Mouse (Mus musculus): ENCODE results near the gene Pygm.

Gene Pygm

GRCm38 (mm10) chr19:6388006-6388405, 3.8 kb downstream of the Pygm start:
- DNase-seq = peak; percentile 82

- no peak for DNase-seq
These were observed 5.6 kb downstream of the Pygm start for GRCm38 (mm10) chr19:6389803-6390202.

GRCm38 (mm10) chr19:6390251-6390650, 6.1 kb downstream of the Pygm start:
- DNase-seq = no peak

GRCm38 (mm10) chr19:6392743-6393393, 8.7 kb downstream of the Pygm start:
- no peak for DNase-seq

DNA sequence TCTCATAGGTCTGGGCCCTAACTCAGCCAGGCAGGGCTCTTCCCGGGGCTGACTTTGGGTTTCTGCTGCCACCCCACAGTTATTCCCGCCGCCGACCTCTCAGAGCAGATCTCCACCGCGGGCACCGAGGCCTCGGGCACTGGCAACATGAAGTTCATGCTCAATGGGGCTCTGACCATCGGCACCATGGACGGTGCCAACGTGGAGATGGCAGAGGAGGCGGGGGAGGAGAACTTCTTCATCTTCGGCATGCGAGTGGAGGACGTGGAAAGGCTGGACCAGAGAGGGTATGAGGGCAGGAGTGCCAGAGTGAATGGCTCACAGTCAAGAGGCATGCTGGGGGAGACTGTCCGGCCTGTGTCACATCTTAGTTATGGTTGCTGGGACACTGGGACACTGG, 9.4 kb downstream of the Pygm start:
- DNase-seq = no peak

DNA sequence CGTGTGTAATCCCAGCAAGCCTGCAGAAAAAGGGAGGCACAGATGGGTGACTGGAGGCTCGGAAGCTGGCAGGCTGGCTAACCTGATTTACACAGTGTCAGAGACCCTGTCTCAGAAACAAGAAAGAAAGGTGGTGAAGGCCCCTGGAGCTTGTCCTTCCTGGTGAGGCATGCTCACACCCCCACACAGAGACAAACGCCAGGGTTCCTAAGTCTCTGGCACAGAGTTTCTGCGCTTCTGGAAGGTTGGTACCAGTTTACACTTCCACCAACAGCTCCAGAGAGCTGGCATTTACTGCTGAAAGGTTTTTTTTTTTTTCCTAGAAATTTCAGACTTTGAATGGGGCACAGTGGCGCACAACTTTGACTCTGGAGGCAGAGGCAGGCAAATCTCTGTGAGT, 12.0 kb downstream of the Pygm start:
- no peak for DNase-seq

- no peak for DNase-seq
These were observed 13.5 kb downstream of the Pygm start for GRCm38 (mm10) chr19:6397582-6398249.

DNA sequence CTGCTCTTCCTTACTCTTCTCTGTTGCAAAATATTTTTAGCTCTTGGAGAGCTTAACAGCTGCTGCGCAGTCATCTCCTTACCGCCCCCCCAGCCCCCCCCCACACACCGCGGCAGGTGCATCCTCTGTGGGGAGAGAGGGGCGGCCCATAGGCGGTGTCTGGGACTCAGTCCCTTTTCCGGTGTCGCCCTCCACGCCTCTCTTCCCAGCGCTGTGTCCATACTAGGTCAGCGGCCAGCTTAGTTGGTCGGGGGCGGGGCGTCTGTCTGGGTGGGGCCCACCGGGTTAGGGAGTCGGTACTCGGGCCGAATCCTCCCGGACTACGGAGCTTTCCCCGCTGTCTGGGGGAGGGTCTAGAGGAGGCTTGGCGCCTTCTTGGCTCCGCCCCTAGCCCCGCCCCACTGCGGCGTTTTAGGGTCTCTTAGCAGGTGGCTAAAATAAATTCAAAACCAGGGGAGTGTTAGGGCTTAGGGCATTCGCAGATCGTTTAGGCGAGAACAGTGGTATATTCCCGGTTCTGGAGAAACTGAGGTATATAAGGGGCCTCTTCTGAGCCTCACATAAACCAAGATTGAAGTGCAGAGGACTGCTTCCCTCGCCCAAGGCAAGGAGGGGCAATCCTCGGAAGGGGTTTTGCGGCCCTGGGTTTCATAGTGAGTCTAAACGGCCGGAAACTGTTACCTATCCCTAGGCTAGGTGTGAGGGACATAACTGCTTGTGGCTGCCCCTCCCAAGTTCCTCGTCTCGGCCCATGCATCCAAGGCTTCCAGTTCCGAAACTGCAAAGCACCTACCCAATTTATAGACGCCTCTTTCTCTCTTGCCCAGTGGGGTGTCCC, 14.5 kb downstream of the Pygm start:
- peak; percentile 72 for DNase-seq

DNA sequence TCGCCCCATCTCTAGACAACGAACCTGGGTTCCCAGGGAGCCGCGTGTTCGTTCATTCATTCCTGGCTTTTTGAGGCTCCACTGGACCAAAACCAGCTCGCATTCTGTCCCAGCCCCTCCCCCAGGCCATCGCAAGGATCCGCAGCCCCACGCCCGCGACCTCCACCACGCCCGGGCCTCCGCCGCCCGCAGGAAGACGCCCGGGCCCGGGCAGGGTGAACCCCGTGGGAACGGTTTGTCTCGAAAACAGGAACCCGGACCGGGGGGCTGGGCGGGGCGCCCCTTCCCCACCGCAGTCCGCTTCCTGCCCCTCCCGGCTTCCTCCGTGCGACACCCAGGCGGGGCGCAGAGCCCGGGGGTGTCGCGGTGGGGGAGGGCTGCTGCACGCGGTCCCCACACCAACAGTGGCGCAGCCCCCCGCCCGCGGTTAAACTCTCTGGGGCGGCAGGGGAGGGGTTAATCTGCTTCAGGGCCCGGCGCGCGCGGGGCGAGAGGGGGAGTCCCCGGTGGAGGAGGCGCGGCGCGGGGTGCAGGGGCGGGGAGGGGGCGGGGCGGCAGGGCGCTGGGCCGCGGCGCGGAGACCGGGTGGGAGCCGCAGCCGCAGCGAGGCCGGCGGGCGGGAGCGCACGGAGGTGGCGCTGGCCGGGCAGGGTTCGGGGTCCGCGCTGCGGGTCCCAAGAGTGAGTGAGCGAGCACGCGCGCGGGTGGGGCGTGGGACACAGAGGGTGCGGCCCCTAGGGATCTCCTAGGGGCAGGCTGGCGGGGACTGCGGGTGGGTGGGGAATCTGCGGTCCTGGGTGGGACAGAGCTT, 15.3 kb downstream of the Pygm start, which contains the start of gene Rasgrp2:
TSS of gene Rasgrp2 (plus strand) at position 56 of the 811 bp plus-strand sequence.
- DNase-seq = no peak

DNA sequence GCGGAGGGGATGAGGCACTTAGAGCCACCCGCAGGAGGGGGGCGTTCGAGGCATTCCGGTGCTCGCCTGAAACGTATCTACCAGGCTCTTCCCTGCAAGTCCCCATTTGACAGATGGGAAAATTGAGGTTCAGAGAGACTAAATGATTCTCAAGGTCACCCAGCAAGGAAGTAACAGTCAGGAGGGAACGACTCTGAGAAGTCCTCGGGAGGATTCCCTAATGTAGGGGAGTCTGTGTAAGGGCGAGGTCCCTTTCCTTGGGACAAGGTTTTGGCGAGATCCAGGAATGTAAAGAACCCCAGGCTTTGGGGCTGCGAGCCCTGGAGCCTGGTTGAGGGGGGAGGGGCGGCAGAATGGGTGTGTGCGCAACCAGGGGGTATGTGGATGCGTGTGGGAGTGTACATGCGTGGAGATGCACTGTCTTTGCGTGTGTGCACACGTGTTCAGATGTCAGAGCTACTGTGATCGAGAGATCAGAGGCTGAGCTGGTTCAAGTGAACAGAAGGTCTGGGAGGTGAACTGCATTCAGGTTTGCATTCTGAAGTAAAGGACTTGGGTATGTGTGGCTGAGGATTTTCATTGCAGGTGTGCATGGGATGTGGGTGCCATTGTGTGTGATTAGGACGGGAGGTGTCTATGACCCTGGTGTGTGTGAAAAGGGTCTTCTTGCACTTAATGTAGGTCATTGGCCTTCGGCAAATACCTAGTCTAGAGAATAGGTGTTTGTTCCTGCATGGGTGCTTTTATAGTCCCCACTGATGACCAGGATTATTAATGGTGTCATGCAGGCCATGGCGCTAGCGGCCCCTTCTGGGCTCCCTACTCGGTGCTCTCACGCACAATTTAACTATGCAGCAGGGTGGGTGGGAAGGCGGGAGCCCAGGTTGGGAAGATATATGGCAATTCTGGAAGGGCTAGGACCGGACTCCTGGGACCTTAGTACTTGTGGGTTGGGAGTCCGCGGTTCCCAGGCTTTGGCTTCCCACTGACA, 16.2 kb downstream of the Pygm start:
- no peak for DNase-seq

DNA sequence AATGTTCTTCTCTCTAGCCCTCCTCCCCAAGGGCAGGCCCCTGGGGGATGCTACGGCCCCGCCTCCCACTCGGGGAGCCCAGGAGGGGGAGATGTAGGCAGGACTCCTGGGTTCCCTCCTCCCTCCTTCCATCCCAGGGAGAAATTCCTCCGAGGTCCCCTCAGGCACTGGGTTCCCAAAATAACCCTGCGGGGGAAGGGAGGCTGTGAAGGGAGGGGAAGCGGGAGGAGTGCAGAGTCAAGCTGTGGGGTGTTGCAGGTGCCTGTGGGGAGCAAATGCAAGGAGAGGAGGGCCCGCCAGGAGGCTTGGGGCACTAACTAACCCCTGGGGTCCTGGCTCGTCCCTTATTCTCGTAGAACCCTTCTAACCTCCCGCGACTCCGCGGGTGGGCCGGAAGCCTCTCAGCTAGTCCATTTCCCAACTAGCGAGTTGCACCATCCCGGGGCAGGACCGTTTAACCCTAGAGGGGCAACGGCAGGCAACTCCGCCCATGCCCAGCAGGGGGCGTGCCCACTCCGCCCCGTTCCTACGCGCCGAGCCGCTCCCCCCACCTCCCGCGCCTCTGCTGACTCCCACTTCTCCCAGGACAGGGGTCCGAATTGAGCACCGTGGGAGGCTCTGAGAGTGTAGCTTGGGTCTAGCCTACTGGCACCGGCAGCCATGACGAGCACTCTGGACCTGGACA, 17.1 kb downstream of the Pygm start:
- peak; percentile 71 for DNase-seq

DNA sequence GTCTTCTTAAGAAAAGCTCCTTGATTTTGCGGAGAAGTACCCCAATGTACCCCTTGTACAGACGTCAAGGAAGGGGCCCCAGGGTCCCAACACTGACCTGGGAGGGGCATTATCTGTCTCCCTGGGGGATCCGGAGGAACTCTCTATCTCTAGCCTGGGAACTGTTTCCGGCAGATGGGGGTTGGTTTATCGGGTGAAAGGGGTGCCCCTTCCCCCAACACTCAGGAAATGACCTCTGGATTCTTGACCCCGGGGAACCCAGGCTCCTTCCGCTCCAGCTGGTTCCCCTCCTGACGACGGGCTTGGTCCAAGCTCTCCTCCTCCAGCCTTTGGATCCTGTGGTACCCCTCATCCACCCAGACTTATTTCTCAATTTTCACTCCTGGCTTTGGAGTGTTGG, 17.8 kb downstream of the Pygm start:
- DNase-seq = no peak

GRCm38 (mm10) chr19:6403869-6404268, 19.7 kb downstream of the Pygm start:
- no peak for DNase-seq

DNA sequence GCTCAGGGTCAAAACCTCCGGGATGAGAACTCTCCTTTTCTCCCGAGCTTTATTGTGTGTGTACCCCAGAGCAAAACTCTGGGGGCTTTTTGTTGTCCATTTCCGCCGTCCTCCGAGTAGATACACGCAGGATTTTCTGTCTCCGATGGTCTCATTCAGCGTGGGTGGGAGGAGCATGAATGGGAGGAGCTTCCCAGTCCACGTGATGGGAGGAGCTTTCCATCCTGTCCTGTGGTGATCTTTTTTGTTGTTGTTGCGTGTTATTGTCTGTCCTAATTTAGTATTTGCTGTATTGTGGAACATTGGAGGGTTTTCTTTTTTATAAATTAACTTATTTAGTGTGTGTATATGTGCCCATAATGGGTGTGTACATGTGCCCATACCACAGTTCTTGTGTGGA, 21.2 kb downstream of the Pygm start:
- no peak for DNase-seq

- no peak for DNase-seq
These were observed 22.9 kb downstream of the Pygm start for GRCm38 (mm10) chr19:6407109-6407508.

DNA sequence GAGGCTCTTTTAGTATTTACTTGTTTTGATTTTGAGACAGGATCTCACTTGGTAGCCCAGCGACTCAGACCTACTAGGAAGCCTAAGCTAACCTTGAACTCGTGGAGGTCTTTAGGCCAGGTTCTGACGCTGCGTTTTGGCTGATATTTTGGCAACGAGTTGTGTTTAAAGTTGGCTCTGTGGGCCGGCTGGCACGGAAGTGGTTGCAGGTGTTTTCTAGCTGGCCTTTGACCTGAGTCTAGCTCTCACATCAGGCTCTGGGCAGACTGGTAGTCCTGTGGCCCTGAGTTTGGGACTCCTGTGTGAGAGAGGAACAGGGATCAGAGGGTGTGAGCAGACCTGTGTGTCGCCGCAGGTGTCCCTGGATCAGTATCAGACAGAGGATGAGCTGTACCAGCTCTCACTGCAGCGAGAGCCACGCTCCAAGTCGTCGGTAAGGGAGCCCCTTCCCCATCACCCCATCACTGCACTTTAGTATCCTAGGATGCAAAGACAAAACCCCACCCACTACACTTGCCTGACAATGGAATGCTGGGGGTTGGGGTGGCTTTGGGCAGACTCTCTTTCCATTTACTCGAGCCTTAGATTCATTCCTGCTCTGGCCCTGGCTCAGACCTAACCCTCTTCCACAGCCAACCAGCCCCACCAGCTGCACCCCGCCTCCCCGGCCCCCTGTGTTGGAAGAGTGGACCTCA, 23.8 kb downstream of the Pygm start:
- no peak for DNase-seq

DNA sequence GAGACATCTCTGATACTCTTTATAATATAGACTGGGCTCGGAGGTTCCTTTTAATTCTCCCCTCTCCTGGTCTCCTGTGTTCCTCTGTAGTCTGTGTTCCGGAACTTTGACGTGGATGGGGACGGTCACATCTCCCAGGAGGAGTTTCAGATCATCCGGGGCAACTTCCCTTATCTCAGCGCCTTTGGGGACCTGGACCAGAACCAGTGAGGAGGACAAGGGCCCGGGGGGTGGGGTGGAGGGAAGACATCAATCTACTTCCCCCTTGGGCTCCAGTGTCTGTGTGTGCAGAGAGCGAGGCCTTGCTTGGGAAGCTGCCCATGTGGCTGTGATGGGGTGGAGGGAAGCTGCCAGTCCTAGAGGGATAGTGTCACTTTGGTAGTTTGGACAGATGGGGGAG, 24.6 kb downstream of the Pygm start:
- DNase-seq = no peak

DNA sequence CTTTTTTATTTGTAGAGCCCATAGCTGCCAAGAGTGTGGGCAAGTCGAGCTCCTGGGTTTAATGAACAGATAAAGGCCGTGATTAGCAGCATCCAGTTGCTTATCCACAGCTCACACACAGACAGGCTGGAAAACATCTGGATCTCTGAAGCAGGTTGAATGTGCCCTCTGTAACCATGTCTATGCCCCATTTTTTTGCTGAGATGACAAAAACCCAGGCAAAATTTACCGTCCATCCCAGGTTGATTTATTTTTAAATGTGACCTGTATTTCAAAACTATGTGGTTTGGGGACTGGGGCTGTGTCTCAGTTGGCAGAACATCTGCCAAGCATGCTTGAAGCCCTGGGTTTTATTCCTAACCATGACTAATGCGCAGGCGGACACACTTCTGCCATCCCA, 25.0 kb downstream of the Pygm start:
- DNase-seq = no peak

DNA sequence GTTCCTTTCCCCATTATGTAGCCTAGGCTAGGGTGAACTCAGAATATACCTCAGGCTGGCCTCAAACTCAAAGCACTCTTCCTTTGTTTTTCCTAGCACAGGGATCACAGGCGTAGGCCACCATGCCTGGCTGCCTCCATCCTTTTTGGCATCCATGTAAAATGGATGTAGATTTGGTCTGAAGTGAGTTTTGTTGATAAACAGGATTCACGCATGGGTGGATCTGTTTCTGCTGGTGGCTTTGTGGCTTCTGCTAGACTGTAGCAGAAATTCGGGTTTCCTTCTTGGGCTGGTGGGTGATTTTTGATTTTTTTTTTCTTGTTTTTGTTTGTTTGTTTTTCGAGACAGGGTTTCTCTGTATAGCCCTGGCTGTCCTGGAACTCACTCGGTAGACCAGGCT, 25.7 kb downstream of the Pygm start:
- DNase-seq = no peak

GRCm38 (mm10) chr19:6412798-6413197, 28.6 kb downstream of the Pygm start:
- DNase-seq = no peak
